Mouse (Mus musculus) heart, embryonic 10.5 days (tissue): ENCODE measurements around the gene Plcl2. TPM values are rescaled to one million over a fixed set of nuclear protein-coding genes. Genes with fewer than 3 reads are reported as not detected.

Source experiments
- DNase-seq: peaks from one replicate; pipeline ENCODE4 v3.0.0-alpha.2; 2017; ENCODE audit warnings: low spot score
- H3K27ac ChIP-seq: fragments of 300-500 bp; sonication (generic); 2 replicates; pipeline ENCODE4 v1.5.1; 2016; ENCODE audit warnings: mild to moderate bottlenecking
- H3K27me3 ChIP-seq: fragments of 300-500 bp; sonication (generic); 2 replicates; pipeline ENCODE4 v1.6.1; 2016; ENCODE audit warnings: mild to moderate bottlenecking; ENCODE audit not compliant: poor library complexity, insufficient read depth, severe bottlenecking
- H3K36me3 ChIP-seq: fragments of 300-500 bp; sonication (generic); 2 replicates; pipeline ENCODE4 v1.6.1; 2016; ENCODE audit warnings: mild to moderate bottlenecking, moderate library complexity
- H3K4me1 ChIP-seq: fragments of 300-500 bp; sonication (generic); 2 replicates; pipeline ENCODE4 v1.6.1; 2016; ENCODE audit warnings: mild to moderate bottlenecking
- H3K4me3 ChIP-seq: fragments of 300-500 bp; sonication (generic); 2 replicates; pipeline ENCODE4 v1.5.1; 2016; ENCODE audit warnings: mild to moderate bottlenecking, moderate library complexity
- H3K9me3 ChIP-seq: fragments of 300-500 bp; sonication (generic); 2 replicates; pipeline ENCODE4 v1.6.1; 2016; ENCODE audit warnings: mild to moderate bottlenecking, moderate library complexity
- whole genome bisulfite sequencing: fragments of 180-500 bp; shearing (Covaris S2); methylation state at CpG from one replicate; pipeline ENCODE4 v1.1.7; 2016; 5-methylcytosine and 5-hydroxymethylcytosine counted together
- polyA plus RNA-seq: library from polyadenylated mRNA; unstranded; fragments of >200 nt; fragmentation: Nextera tagmentation; extraction: Ambion mirVana; gene quantifications from 2 replicates; pipeline ENCODE4 v1.2.1, GENCODE M21; 2016

The Plcl2 gene
- polyA plus RNA-seq: 3.0 and 3.8 TPM in 2 replicates

GRCm38 (mm10) chr17:50509251-50510104, at the start of gene Plcl2:
Gene Plcl2, plus strand, starts transcription at chr17:50509403.
- Histone ChIP-seq H3K4me1 (peaks cover 19% of the 10 kb centered on the region), H3K4me3 (peak within 1 kb of the TSS; percentile 83), H3K36me3 (no peaks in the 10 kb centered on the region), H3K27ac (peak within 1 kb of the TSS; percentile 94), H3K27me3 (no peaks in the 10 kb centered on the region), H3K9me3 (no peaks in the 10 kb centered on the region)
- peak; percentile 78 for DNase-seq
- 1% methylated on average over 80 of the region's 95 CpGs for WGBS

- H3K27ac ChIP-seq: no peak overlapping the region
- no peak overlapping the region for H3K4me3 ChIP-seq
- no peak for DNase-seq
- H3K27me3 ChIP-seq: no peaks in the 10 kb centered on the region
- no peaks in the 10 kb centered on the region for H3K36me3 ChIP-seq
- 0 out of 2 replicates have a peak, but pooled peaks cover 8% of the 10 kb centered on the region for H3K4me1 ChIP-seq
- H3K9me3 ChIP-seq: no peaks in the 10 kb centered on the region
- WGBS: 86% methylated on average over 8 of the region's 8 CpGs
Observed at GRCm38 (mm10) chr17:50460301-50460700, 48.9 kb upstream of the Plcl2 start.

GRCm38 (mm10) chr17:50467438-50467837, 41.8 kb upstream of the Plcl2 start:
- Histone ChIP-seq H3K9me3 (no peaks in the 10 kb centered on the region), H3K4me1 (peaks cover 12% of the 10 kb centered on the region), H3K36me3 (no peaks in the 10 kb centered on the region), H3K27me3 (no peaks in the 10 kb centered on the region), H3K4me3 (no peak overlapping the region), H3K27ac (no peak overlapping the region)
- WGBS: 86% methylated on average over 2 of the region's 2 CpGs
- DNase-seq: no peak

- H3K4me1 ChIP-seq: peaks cover 12% of the 10 kb centered on the region
- no peak overlapping the region for H3K27ac ChIP-seq
- no peaks in the 10 kb centered on the region for H3K9me3 ChIP-seq
- WGBS: 76% methylated on average over 5 of the region's 5 CpGs
- H3K36me3 ChIP-seq: no peaks in the 10 kb centered on the region
- no peak for DNase-seq
- no peaks in the 10 kb centered on the region for H3K27me3 ChIP-seq
- H3K4me3 ChIP-seq: no peak overlapping the region
Observed at GRCm38 (mm10) chr17:50469126-50469525, 40.1 kb upstream of the Plcl2 start.

DNA sequence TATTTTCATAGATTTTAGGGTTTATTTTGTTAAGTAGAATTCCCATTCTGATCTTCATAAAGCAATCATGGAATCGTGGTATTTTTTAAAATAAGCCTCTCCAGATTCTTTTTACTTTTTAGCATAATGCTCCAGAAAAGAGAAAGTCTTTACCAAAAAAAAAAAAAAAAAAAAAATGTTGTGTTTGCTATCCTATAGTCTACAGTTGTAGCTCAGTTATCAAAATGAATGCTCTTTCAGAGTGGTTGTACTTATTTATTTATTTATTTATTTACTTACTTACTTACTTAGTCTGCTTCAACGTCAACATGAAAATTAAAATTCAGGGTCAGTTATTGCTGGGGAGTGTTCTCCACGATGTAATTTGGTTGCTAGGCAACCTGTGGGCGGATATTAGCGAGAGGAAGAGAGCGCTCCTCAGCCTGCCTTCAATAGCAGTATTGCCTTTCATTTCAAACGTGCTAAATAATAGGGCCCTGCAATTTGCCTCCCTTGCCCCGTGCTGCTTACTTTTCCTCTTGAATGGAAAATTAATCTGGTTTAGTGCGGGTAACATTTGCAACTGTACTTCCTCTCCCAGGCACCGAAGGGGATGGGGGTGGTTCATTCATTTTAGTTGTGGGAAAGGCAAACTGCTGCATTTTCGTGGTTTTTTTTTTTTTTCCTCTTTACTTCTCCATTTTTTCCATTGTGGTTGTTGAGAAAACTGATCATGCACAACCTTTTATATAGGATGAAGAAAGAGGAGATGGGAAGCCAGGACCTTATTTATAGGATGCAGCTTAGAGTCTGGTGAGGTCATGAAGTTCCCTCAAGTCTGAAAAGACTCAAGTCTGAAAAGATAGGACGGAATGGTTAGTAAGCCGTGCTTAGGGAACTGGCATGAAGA, 39.4 kb upstream of the Plcl2 start:
- Histone ChIP-seq H3K4me3 (0 out of 2 replicates have a peak overlapping the region, but pooled peaks have one; percentile 8), H3K9me3 (no peaks in the 10 kb centered on the region), H3K36me3 (no peaks in the 10 kb centered on the region), H3K27me3 (no peaks in the 10 kb centered on the region), H3K27ac (peak overlapping the region; percentile 79), H3K4me1 (peaks cover 12% of the 10 kb centered on the region)
- no peak for DNase-seq
- WGBS: 47% methylated on average over 13 of the region's 13 CpGs

GRCm38 (mm10) chr17:50470432-50471078, 38.6 kb upstream of the Plcl2 start:
- H3K9me3 ChIP-seq: no peaks in the 10 kb centered on the region
- peaks cover 12% of the 10 kb centered on the region for H3K4me1 ChIP-seq
- 0 out of 2 replicates have a peak overlapping the region, but pooled peaks have one; percentile 8 for H3K4me3 ChIP-seq
- no peak for DNase-seq
- H3K27me3 ChIP-seq: no peaks in the 10 kb centered on the region
- H3K36me3 ChIP-seq: no peaks in the 10 kb centered on the region
- WGBS: 28% methylated on average over 16 of the region's 16 CpGs
- H3K27ac ChIP-seq: peak overlapping the region; percentile 79

DNA sequence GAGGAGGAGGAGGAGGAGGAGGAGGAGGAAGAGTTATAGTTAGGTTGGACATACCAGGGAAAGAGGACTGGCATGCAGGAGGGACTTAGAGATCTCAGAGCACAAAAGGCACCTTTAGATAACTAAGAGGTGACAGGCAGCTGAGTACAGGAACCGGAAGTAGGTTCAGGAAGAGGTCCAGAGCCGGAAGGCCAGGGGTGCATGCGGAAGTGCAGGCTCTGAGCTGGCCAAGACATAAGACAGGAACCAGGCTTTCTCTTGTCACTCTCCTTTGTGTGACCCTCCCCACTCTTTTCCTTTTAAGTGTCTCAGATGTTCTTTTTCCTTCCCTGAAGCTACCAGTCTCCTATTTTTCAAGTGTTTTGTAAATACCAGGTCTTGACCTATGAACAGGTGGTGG, 38.0 kb upstream of the Plcl2 start:
- WGBS: 39% methylated on average over 3 of the region's 3 CpGs
- H3K27ac ChIP-seq: peak overlapping the region; percentile 79
- no peak for DNase-seq

GRCm38 (mm10) chr17:50477277-50477676, 31.9 kb upstream of the Plcl2 start:
- Histone ChIP-seq H3K27ac (no peak overlapping the region), H3K27me3 (no peaks in the 10 kb centered on the region), H3K4me1 (no peaks in the 10 kb centered on the region), H3K9me3 (no peaks in the 10 kb centered on the region), H3K36me3 (no peaks in the 10 kb centered on the region), H3K4me3 (no peak overlapping the region)
- 84% methylated on average over 4 of the region's 4 CpGs for WGBS
- DNase-seq: no peak

More for the DNA sequence above, 38.0 kb upstream of the Plcl2 start:
- no peaks in the 10 kb centered on the region for H3K27me3 ChIP-seq
- H3K4me3 ChIP-seq: no peak overlapping the region
- H3K4me1 ChIP-seq: peaks cover 12% of the 10 kb centered on the region
- no peaks in the 10 kb centered on the region for H3K36me3 ChIP-seq
- H3K9me3 ChIP-seq: no peaks in the 10 kb centered on the region

DNA sequence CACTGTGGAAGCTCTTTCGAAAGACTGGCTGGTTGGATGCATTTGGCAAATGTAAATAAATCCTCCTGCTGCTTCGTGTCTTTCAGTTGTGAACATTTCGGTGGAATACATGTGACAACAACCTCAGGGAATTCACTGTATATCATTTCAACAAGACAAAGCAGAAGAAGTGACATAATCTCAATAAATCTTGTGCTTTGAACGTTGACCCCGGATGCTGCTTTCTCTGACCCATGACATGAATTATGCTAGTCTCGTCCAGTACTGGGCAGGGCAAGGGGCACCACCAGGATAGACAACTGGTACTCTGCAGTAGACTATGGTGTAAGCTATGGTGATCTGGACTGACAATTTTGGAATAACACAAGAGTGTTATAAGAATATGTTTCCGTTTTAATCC, 28.3 kb upstream of the Plcl2 start:
- Histone ChIP-seq H3K4me3 (no peak overlapping the region), H3K4me1 (peaks cover 6% of the 10 kb centered on the region; the same call in 1 of the 2 replicates), H3K36me3 (no peaks in the 10 kb centered on the region), H3K9me3 (no peaks in the 10 kb centered on the region), H3K27me3 (no peaks in the 10 kb centered on the region), H3K27ac (no peak overlapping the region)
- 84% methylated on average over 7 of the region's 7 CpGs for WGBS
- DNase-seq: no peak

DNA sequence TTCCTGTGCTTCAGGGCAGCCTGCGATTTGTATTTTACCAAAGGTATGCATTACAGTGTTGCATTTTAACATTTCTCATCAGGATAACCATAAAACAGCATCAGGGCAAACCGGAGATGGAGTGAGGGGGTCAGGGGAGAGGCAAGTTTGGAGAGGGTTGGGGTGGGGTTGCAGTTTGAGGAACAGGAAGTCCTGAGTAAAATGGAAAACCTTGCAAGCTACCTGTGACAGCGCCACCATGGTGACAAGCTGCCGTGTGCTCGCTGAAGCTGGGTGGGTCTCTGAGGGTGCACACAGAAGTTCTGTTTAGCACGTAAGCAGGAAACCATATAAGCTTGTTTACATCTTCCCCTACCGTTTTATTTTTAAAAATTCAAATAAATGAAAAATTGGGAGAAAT, 25.5 kb upstream of the Plcl2 start:
- WGBS: 82% methylated on average over 7 of the region's 7 CpGs
- H3K4me1 ChIP-seq: peaks cover 16% of the 10 kb centered on the region
- no peak for DNase-seq
- H3K9me3 ChIP-seq: no peaks in the 10 kb centered on the region
- H3K4me3 ChIP-seq: no peak overlapping the region
- H3K27me3 ChIP-seq: no peaks in the 10 kb centered on the region
- no peak overlapping the region for H3K27ac ChIP-seq
- H3K36me3 ChIP-seq: no peaks in the 10 kb centered on the region

DNA sequence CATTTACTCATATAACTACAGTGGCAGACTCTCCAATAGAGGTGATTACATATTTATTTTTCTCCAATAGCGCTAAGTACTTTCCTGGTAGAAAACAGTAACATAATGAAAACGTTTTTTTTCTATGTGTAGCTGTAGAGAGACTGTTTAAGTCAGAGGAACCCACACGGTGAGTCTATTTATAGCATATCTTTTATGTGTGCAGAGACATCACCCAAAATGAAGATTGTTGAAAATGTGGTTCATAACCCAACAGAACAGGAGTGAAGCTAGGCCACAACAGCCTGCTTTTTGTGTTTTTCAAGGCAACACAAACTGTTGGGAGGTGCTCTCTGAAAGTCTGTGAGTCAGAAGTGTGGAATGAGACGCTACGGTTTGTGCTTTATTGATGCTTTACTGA, 24.2 kb upstream of the Plcl2 start:
- Histone ChIP-seq H3K27me3 (no peaks in the 10 kb centered on the region), H3K36me3 (no peaks in the 10 kb centered on the region), H3K4me3 (no peak overlapping the region), H3K4me1 (peaks cover 16% of the 10 kb centered on the region), H3K27ac (no peak overlapping the region), H3K9me3 (no peaks in the 10 kb centered on the region)
- no peak for DNase-seq
- 68% methylated on average over 5 of the region's 5 CpGs for WGBS

DNA sequence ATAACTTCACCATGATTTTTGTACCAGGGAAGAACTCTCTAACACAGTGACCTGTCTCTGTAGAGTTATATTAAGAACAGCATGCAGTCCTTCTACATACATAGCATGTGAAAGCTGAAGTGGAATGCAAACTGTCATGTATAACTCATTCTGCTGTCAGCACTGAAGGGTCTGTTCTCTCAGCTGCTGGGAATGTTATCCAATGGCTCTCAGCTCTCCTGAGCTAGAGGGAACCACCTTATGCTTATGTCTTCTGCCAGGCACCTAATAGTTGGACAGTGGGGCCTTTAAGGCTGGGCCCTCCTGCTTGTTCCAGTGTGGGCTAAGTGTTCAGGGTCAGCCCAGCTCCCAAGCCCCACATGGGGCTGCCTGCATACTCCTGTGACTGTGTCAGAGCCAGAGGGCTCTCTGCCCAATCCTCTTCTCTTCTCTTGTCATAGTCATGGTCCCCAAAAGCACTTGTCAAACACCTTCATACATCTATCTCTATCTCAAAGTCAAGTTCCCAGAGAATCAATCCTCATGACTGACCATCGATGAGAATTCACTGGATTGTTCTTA, 22.1 kb upstream of the Plcl2 start:
- Histone ChIP-seq H3K4me1 (peaks cover 16% of the 10 kb centered on the region), H3K9me3 (no peaks in the 10 kb centered on the region), H3K27me3 (no peaks in the 10 kb centered on the region), H3K36me3 (no peaks in the 10 kb centered on the region), H3K4me3 (no peak overlapping the region), H3K27ac (0 out of 2 replicates have a peak overlapping the region, but pooled peaks have one; percentile 42)
- no peak for DNase-seq
- WGBS: 87% methylated on average over 1 of the region's 1 CpGs
